ENCODE assay signal across 16 mouse cellular contexts in genomic region chr15:61689776-61690397, GRCm38 (mm10).
DNase-seq lines count a peak whose midpoint lies in the region; ATAC-seq lines count a peak whose summit lies in the region.
"Had no signal": no experiment of that assay in that cellular context is flagged by ENCODE, and none has a peak within 500 bp of the region (broad histone marks: within the 10 kb centered on the region; RNA-seq: fewer than 3 reads in every experiment).

No protein-coding gene starts in this region.

- H3K9ac ChIP-seq in hindbrain, embryonic 15.5 days = no peak overlapping the region
- H3K9ac ChIP-seq: forebrain, embryonic 15.5 days; liver, postnatal 0 days had no signal

- WGBS in hindbrain, embryonic 15.5 days = 41% methylated on average over 12 of the region's 12 CpGs

- H3K27ac ChIP-seq in hindbrain, embryonic 15.5 days (replicated peaks) = peak overlapping the region; percentile 27
- H3K27ac ChIP-seq: forebrain, embryonic 15.5 days; gastrocnemius, adult 2 months; midbrain, embryonic 10.5 days had no signal

- H3K4me3 ChIP-seq in hindbrain, embryonic 15.5 days = 0 out of 2 replicates have a peak overlapping the region, but pooled peaks have one; percentile 4
- H3K4me3 ChIP-seq: forebrain, embryonic 15.5 days; gastrocnemius, adult 2 months; midbrain, embryonic 10.5 days had no signal

- DNase-seq in adrenal gland, postnatal 14 days = peak; percentile 9
- DNase-seq in adrenal gland, postnatal 25 days = no peak
- peak; percentile 73 for DNase-seq in heart, adult 11 months
- DNase-seq in heart, postnatal 4 days = no peak
- peak; percentile 2 for DNase-seq in cerebellum, adult 9-11 months
- DNase-seq in spleen, adult 12 weeks (ENCODE audit: low spot score) = no peak
- no peak for DNase-seq in layer of hippocampus, adult 11-12 months (ENCODE audit: low spot score)
- DNase-seq: gastrocnemius, adult 2 months; heart, adult 18-20 months; liver; liver, postnatal 0 days; lung, postnatal 36 days had no signal

- H3K27me3 ChIP-seq in hindbrain, embryonic 15.5 days = no peaks in the 10 kb centered on the region
- H3K27me3 ChIP-seq: CH12.LX; forebrain, embryonic 15.5 days had no signal

- peaks cover 22% of the 10 kb centered on the region; the same call in 1 of the 2 replicates for H3K4me1 ChIP-seq in hindbrain, embryonic 15.5 days (replicated peaks)
- H3K4me1 ChIP-seq: forebrain, embryonic 15.5 days; midbrain, embryonic 10.5 days had no signal

- ATAC-seq in hindbrain, embryonic 15.5 days (ENCODE audit: low FRiP score, low read depth) = peak; percentile 76
- ATAC-seq: liver, postnatal 0 days had no signal

- H3K36me3 ChIP-seq in hindbrain, embryonic 15.5 days = no peaks in the 10 kb centered on the region
- H3K36me3 ChIP-seq: forebrain, embryonic 15.5 days; midbrain, embryonic 10.5 days had no signal

- peak overlapping the region; percentile 45 for H3K4me2 ChIP-seq in hindbrain, embryonic 15.5 days
- H3K4me2 ChIP-seq: forebrain, embryonic 15.5 days had no signal

- H3K9me3 ChIP-seq in hindbrain, embryonic 15.5 days = no peaks in the 10 kb centered on the region
- H3K9me3 ChIP-seq: forebrain, embryonic 15.5 days; midbrain, embryonic 10.5 days had no signal

Comparison
In these comparisons a context has a peak if more than half of its experiments do, and no peak if none do; other contexts are left out.
1. DNase-seq: peak in adrenal gland, postnatal 14 days (single experiment), heart, adult 11 months (single experiment) and cerebellum, adult 9-11 months (single experiment); none in adrenal gland, postnatal 25 days (single experiment), heart, postnatal 4 days (single experiment), spleen, adult 12 weeks (single experiment) and layer of hippocampus, adult 11-12 months (single experiment).